ENCODE assay signal across 10 mouse cellular contexts in the genomic region with DNA sequence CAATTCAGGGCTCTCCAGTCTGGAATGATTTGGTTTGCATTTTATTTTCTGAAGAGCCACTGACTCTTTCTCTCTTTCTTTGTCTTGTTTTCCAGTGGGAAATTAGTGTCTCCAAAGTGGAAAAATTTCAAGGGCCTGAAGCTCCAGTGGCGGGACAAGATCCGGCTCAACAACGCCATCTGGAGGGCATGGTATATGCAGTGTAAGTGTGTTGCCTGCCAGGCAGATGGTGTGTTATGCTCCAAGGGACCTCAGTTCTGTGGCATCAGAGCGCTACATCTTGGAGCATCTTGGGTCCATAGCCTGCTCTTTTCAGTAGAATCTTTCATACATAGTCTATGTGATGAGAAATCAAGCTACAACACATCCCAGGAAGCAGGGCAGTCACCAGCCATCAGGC. TPM values are rescaled to one million over a fixed set of nuclear protein-coding genes. Genes with fewer than 3 reads are reported as not detected.
DNase-seq lines count a peak whose midpoint lies in the region; ATAC-seq and TF ChIP-seq lines count a peak whose summit lies in the region.
"Had no signal": no experiment of that assay in that cellular context is flagged by ENCODE, and none has a peak within 500 bp of the region (broad histone marks: within the 10 kb centered on the region; RNA-seq: fewer than 3 reads in every experiment).

No protein-coding gene starts in this region.

- peak; percentile 55 for TF ChIP-seq CTCF in lung, postnatal 0 days (IDR thresholded peaks at IDR 0.05)

- intact Hi-C loops in heart, postnatal 14 days (cut with DNase I), result loop anchor here (5.0 kb wide), 3 partner anchors 153 to 188 kb away; partner anchors contain the start of gene Wdr66

- DNase-seq in heart, postnatal 14 days, result peak; percentile 30 to 40
- peak; percentile 86 for DNase-seq in midbrain, embryonic 11.5 days (ENCODE audit: low spot score, missing footprints)
- DNase-seq in midbrain, embryonic 10.5 days (ENCODE audit: low spot score), result no peak
- peak; percentile 49 to 58 for DNase-seq in adrenal gland, postnatal 36 days
- DNase-seq in lung, postnatal 0 days (ENCODE audit: low spot score), result no peak
- no peak for DNase-seq in limb, embryonic 10.5 days (ENCODE audit: low spot score)
- DNase-seq in urinary bladder, adult 18-20 months (ENCODE audit: low spot score in 2 of 2), result no peak

- H3K4me1 ChIP-seq in heart, embryonic 11.5 days (ENCODE audit: control insufficient read depth, insufficient read depth, low read length), result peaks cover 3% of the 10 kb centered on the region; the same call in 1 of the 2 replicates
- H3K4me1 ChIP-seq in midbrain, embryonic 11.5 days (ENCODE audit: control insufficient read depth, insufficient read depth, low read length), result no peaks in the 10 kb centered on the region
- peaks cover 6% of the 10 kb centered on the region for H3K4me1 ChIP-seq in midbrain, embryonic 10.5 days
- peaks cover 7% of the 10 kb centered on the region; the same call in 1 of the 2 replicates for H3K4me1 ChIP-seq in lung, postnatal 0 days (ENCODE audit: insufficient read depth, low read depth, low read length)
- H3K4me1 ChIP-seq in limb, embryonic 10.5 days, result peaks cover 6% of the 10 kb centered on the region; the same call in 1 of the 2 replicates

- H3K9me3 ChIP-seq in heart, embryonic 11.5 days (replicated peaks; ENCODE audit: control insufficient read depth, low read length), result no peaks in the 10 kb centered on the region
- H3K9me3 ChIP-seq in midbrain, embryonic 11.5 days (ENCODE audit: control insufficient read depth, low read length), result no peaks in the 10 kb centered on the region
- no peaks in the 10 kb centered on the region for H3K9me3 ChIP-seq in midbrain, embryonic 10.5 days (replicated peaks)
- no peaks in the 10 kb centered on the region for H3K9me3 ChIP-seq in lung, postnatal 0 days (ENCODE audit: low read length)
- no peaks in the 10 kb centered on the region for H3K9me3 ChIP-seq in limb, embryonic 10.5 days (replicated peaks)

- H3K9ac ChIP-seq in heart, embryonic 11.5 days (ENCODE audit: low read depth, low read length), result no peak overlapping the region
- no peak overlapping the region for H3K9ac ChIP-seq in midbrain, embryonic 11.5 days (ENCODE audit: low read length)
- H3K9ac ChIP-seq in lung, postnatal 0 days (replicated peaks; ENCODE audit: low read depth), result no peak overlapping the region

- WGBS in heart, embryonic 11.5 days (ENCODE audit: insufficient replicate concordance), result 72% methylated on average over 4 of the region's 4 CpGs
- WGBS in midbrain, embryonic 11.5 days, result 74% methylated on average over 4 of the region's 4 CpGs
- WGBS in midbrain, embryonic 10.5 days, result 83% methylated on average over 4 of the region's 4 CpGs
- WGBS in lung, postnatal 0 days, result 90% methylated on average over 4 of the region's 4 CpGs
- WGBS in limb, embryonic 10.5 days, result 83% methylated on average over 4 of the region's 4 CpGs

- H3K4me2 ChIP-seq in heart, embryonic 11.5 days, result no peak overlapping the region
- H3K4me2 ChIP-seq in midbrain, embryonic 11.5 days, result no peak overlapping the region
- no peak overlapping the region for H3K4me2 ChIP-seq in lung, postnatal 0 days (replicated peaks; ENCODE audit: low read depth, low read length)

- H3K36me3 ChIP-seq in heart, embryonic 11.5 days (ENCODE audit: control insufficient read depth, insufficient read depth, low read length), result peaks cover 2% of the 10 kb centered on the region; the same call in 1 of the 2 replicates
- no peaks in the 10 kb centered on the region; the same call in 1 of the 2 replicates for H3K36me3 ChIP-seq in midbrain, embryonic 11.5 days (ENCODE audit: control insufficient read depth, insufficient read depth, low read length)
- H3K36me3 ChIP-seq in midbrain, embryonic 10.5 days, result peaks cover 33% of the 10 kb centered on the region
- H3K36me3 ChIP-seq in lung, postnatal 0 days (ENCODE audit: insufficient read depth, low read length), result peaks cover 19% of the 10 kb centered on the region
- peaks cover 38% of the 10 kb centered on the region for H3K36me3 ChIP-seq in limb, embryonic 10.5 days

- TF ChIP-seq EP300 in lung, postnatal 0 days (IDR thresholded peaks at IDR 0.05), result no peak

- ATAC-seq in heart, embryonic 11.5 days (replicated peaks; ENCODE audit: insufficient number of reproducible peaks, low FRiP score, low TSS enrichment), result no peak
- ATAC-seq in midbrain, embryonic 11.5 days (ENCODE audit: low FRiP score), result no peak
- no peak for ATAC-seq in lung, postnatal 0 days

- no peak overlapping the region for H3K27ac ChIP-seq in heart, embryonic 11.5 days (ENCODE audit: low read depth, low read length)
- no peak overlapping the region for H3K27ac ChIP-seq in midbrain, embryonic 11.5 days (ENCODE audit: low read depth, low read length)
- no peak overlapping the region for H3K27ac ChIP-seq in midbrain, embryonic 10.5 days (replicated peaks)
- no peak overlapping the region for H3K27ac ChIP-seq in lung, postnatal 0 days (ENCODE audit: low read length)
- no peak overlapping the region for H3K27ac ChIP-seq in limb, embryonic 10.5 days

- H3K27me3 ChIP-seq in heart, embryonic 11.5 days (ENCODE audit: control insufficient read depth, insufficient read depth, low read length), result no peaks in the 10 kb centered on the region
- H3K27me3 ChIP-seq in midbrain, embryonic 11.5 days (ENCODE audit: control insufficient read depth, insufficient read depth, low read length), result no peaks in the 10 kb centered on the region
- no peaks in the 10 kb centered on the region for H3K27me3 ChIP-seq in midbrain, embryonic 10.5 days (ENCODE audit: low read depth, poor library complexity, severe bottlenecking)
- H3K27me3 ChIP-seq in lung, postnatal 0 days (replicated peaks; ENCODE audit: insufficient read depth, low read length), result no peaks in the 10 kb centered on the region
- H3K27me3 ChIP-seq in limb, embryonic 10.5 days (ENCODE audit: low read depth, poor library complexity, severe bottlenecking), result no peaks in the 10 kb centered on the region

- no peak overlapping the region for H3K4me3 ChIP-seq in heart, embryonic 11.5 days (ENCODE audit: low read depth, low read length)
- no peak overlapping the region for H3K4me3 ChIP-seq in midbrain, embryonic 11.5 days (ENCODE audit: low read depth, low read length)
- no peak overlapping the region for H3K4me3 ChIP-seq in midbrain, embryonic 10.5 days
- H3K4me3 ChIP-seq in lung, postnatal 0 days (ENCODE audit: low read depth, low read length), result no peak overlapping the region
- no peak overlapping the region for H3K4me3 ChIP-seq in limb, embryonic 10.5 days

RNA-seq across cellular contexts. Expression of gene Mlxip, which starts 45.3 kb away (rescaled TPM):
- total RNA-seq in heart, postnatal 14 days (2021), result 10 to 100 TPM; 29.0 to 29.9 TPM
- polyA plus RNA-seq in heart, embryonic 11.5 days (2014; fragmentation: Nextera tagmentation; extraction: Ambion mirVana), result 12.0 and 15.2 TPM in 2 replicates
- 15.5 and 18.3 TPM in 2 replicates for polyA plus RNA-seq in midbrain, embryonic 11.5 days (2014; fragmentation: Nextera tagmentation; extraction: Ambion mirVana)
- polyA plus RNA-seq in midbrain, embryonic 10.5 days (2016; fragmentation: Nextera tagmentation; extraction: Ambion mirVana), result 16.0 and 16.7 TPM in 2 replicates
- total RNA-seq in adrenal gland, postnatal 36 days (2021), result 10 to 100 TPM; 22.7 to 25.9 TPM
- polyA plus RNA-seq in lung, postnatal 0 days (2015; fragmentation: Nextera tagmentation; extraction: Ambion mirVana), result 11.2 and 11.5 TPM in 2 replicates
- polyA plus RNA-seq in limb, embryonic 10.5 days (2016; fragmentation: Nextera tagmentation; extraction: Ambion mirVana), result 21.1 and 22.1 TPM in 2 replicates

RNA-seq across cellular contexts. Expression of gene Lrrc43, which starts 49.2 kb away (rescaled TPM):
- under 1 TPM in 1 of 2 experiments, not detected in 1; 0.22 TPM for total RNA-seq in heart, postnatal 14 days (2021)
- not detected in 2 replicates for polyA plus RNA-seq in heart, embryonic 11.5 days (2014; fragmentation: Nextera tagmentation; extraction: Ambion mirVana)
- not detected in 2 replicates for polyA plus RNA-seq in midbrain, embryonic 11.5 days (2014; fragmentation: Nextera tagmentation; extraction: Ambion mirVana)
- polyA plus RNA-seq in midbrain, embryonic 10.5 days (2016; fragmentation: Nextera tagmentation; extraction: Ambion mirVana), result not detected in 2 replicates
- total RNA-seq in adrenal gland, postnatal 36 days (2021), result not detected
- polyA plus RNA-seq in lung, postnatal 0 days (2015; fragmentation: Nextera tagmentation; extraction: Ambion mirVana), result 2.5 and 3.4 TPM in 2 replicates
- polyA plus RNA-seq in limb, embryonic 10.5 days (2016; fragmentation: Nextera tagmentation; extraction: Ambion mirVana), result 0.08 TPM in 1 of 2 replicates, not detected in the other
- polyA plus RNA-seq: forebrain, embryonic 11.5 days; intestine, embryonic 14.5 days had no signal

RNA-seq across cellular contexts. Expression of gene Il31, which starts 49.3 kb away (rescaled TPM):
- total RNA-seq in heart, postnatal 14 days (2021), result not detected
- polyA plus RNA-seq in heart, embryonic 11.5 days (2014; fragmentation: Nextera tagmentation; extraction: Ambion mirVana), result not detected in 2 replicates
- not detected in 2 replicates for polyA plus RNA-seq in midbrain, embryonic 11.5 days (2014; fragmentation: Nextera tagmentation; extraction: Ambion mirVana)
- not detected in 2 replicates for polyA plus RNA-seq in midbrain, embryonic 10.5 days (2016; fragmentation: Nextera tagmentation; extraction: Ambion mirVana)
- total RNA-seq in adrenal gland, postnatal 36 days (2021), result not detected
- polyA plus RNA-seq in lung, postnatal 0 days (2015; fragmentation: Nextera tagmentation; extraction: Ambion mirVana), result not detected in 2 replicates
- not detected in 2 replicates for polyA plus RNA-seq in limb, embryonic 10.5 days (2016; fragmentation: Nextera tagmentation; extraction: Ambion mirVana)
- polyA plus RNA-seq: forebrain, embryonic 11.5 days; intestine, embryonic 14.5 days had no signal

Comparison
In these comparisons a context has a peak if more than half of its experiments do, and no peak if none do; other contexts are left out.
1. DNase-seq: peak in heart, postnatal 14 days (2 of 2), midbrain, embryonic 11.5 days (single experiment) and adrenal gland, postnatal 36 days (2 of 2); none in midbrain, embryonic 10.5 days (single experiment), lung, postnatal 0 days (single experiment), limb, embryonic 10.5 days (single experiment) and urinary bladder, adult 18-20 months (0 of 2).